Mouse (Mus musculus) natural killer cell, adult 2 months (primary cell): ENCODE results near the gene Ralgps1.

Experiments used
- DNase-seq, 2 experiments: peaks; one replicate each; pipeline ENCODE4 v3.0.0; 2022; ENCODE audit warnings: low spot score in 2 of 2

Ralgps1 gene

DNA sequence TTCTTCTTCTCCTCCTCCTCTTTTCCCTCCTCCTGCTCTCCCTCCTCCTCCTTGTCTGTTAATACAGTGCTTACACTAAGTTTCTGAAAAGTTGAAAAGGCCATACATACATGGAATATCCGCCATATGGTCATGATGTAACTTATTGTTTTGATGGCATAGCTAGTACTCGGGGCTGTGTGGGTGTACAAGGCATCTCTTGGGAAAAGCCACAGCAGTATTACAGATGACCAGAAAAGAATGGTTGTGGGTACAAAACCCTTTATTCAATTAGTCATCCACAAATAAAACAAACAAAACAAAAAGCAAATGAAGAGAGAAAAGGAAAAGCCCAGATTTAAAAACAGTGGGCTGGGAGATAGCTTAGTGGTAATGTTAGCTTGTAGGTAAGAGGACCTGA, 90.8 kb downstream of the Ralgps1 start:
- no peak for DNase-seq

DNA sequence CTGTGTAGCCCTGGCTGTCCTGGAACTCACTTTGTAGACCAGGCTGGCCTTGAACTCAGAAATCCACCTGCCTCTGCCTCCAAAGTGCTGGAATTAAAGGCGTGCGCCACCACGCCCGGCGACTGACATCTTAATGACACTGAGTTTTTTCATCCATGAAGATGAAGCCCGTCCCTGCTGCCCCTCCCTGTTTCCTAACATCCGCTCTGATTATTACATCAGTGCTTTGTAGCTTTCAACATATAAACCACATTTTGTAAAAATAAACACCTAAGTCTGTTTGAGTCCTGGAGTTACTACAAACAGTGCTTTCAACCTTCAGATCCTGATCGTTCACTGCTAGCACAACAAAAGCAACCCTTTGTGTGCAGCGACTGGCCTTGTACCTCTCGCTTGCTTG, 91.5 kb downstream of the Ralgps1 start:
- no peak for DNase-seq

DNA sequence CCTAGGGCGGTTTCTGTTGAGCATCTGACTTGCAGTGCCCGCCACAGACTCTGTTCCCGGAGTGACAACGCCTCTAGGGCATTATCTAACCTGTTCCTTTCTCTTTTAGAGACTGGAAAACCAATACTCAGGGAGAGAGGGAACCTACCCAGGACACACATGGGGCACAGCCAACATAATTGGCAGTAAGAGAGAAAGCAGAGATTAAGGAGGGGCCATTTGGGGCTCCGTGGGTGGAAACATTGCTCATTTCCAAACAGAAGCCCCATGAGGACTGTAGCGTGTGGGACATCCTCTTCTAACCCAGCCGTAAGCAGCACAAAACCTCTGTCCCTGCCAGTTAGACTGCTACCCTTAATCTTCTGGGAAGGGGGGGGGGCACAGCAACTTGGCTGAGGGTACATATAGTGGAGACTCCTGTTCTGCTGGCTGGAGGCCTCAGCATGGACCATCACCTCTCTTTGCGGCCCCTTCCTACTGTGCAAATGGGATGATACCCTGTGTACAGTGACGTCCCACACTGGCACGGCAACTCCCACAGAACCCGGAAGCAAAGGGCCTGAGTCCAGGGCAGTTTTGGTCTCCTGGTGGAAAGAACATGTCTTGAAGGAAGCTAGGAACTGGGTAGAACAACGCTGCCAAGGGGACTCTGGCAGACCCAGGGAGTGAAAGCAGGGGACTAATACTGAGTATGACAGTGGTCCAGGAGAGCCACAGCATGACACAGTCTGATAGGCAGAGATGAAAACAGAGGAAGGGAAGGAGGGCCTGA, 96.4 kb downstream of the Ralgps1 start:
- no peak for DNase-seq

DNA sequence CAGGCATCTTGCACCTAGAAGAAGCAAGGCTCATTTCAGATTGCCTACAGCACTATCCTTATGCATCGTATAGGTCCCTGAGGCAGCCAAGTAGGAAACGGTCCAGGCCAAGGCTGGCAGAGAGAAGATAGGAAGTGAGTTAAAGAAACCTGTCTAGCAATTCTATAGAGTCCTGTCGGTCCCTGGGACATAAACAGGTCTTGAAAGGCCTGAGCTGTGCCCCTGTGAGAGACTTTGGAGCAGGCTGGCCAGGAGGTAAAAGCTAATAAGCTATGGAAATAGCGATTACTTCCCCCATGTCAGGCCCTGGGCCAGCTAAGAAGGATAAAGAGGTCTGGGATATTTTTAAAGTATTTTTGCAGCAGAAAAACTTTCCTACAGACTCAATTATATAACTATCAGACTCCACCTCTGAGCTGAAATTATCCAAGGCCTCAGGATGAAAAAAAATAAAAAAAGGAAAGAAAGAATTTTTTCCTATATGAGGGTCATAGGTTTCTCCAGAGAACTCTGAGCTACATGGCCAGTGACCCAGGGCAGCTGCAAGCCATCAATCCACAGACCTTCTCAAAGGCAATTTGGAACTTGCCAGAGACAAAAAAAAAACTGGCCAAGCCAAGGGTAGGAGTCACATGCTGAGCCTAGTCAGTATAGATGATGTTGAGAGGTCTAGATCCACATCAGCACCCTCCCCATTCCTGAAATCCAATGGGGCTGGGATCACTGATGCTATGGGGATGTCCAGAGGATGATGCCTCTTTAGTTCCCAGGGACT, 98.4 kb downstream of the Ralgps1 start:
- no peak for DNase-seq

DNA sequence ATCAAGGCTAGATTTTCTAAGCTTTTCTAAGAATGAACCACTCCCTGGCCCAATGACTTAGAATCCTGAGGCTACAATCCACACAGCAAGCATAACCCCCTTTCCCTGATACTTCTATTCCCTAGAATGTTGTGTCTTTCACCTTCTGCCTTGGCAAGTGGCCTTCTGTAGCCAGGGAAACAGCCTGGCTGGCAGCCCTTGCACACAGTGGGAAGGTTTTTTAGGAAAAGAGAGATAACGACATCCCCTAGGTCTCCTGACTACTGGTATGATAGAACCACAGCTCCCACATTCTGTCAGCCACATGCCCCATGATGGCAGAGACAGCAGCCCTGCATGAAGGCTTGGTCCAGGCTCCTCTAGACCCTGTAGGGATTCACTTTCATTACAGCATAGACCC, 99.8 kb downstream of the Ralgps1 start:
- no peak for DNase-seq

DNA sequence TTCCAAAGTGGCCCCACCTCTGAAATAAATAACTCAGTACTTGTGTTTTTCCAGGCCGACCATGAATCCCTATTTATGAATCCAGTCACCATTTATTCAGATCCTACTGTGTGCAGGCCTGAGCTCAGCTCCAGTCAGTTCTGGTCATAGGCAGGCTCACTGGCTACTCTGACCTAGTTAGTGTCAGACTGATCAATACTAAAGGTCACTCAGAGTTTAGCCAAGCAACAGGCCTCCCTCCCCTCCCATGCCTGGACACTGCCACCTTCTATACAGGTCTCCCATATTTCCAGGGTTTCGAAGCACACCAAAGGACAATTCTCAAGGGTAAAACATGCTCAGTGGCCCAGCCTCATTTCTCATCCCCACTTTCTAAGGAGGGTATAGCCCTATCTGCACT, 100.7 kb downstream of the Ralgps1 start:
- no peak for DNase-seq

DNA sequence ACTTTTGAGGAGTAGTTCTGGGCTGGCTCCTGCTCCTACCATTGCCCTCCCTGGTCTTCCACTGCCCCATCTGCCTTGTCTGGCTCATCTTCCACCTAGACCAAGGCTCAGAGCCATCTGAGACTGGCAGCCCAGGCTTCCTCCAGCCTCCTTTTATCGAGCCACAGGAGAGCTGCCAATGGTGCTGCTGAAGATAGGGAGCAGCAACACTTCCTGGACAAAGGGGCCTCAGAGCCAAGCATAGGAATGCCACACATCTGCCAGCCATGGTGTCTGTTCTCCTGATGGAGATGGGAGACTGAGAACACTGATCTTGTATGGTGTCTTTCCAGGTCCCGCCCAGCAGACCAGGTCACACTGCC, 102.2 kb downstream of the Ralgps1 start:
- no peak for DNase-seq

DNA sequence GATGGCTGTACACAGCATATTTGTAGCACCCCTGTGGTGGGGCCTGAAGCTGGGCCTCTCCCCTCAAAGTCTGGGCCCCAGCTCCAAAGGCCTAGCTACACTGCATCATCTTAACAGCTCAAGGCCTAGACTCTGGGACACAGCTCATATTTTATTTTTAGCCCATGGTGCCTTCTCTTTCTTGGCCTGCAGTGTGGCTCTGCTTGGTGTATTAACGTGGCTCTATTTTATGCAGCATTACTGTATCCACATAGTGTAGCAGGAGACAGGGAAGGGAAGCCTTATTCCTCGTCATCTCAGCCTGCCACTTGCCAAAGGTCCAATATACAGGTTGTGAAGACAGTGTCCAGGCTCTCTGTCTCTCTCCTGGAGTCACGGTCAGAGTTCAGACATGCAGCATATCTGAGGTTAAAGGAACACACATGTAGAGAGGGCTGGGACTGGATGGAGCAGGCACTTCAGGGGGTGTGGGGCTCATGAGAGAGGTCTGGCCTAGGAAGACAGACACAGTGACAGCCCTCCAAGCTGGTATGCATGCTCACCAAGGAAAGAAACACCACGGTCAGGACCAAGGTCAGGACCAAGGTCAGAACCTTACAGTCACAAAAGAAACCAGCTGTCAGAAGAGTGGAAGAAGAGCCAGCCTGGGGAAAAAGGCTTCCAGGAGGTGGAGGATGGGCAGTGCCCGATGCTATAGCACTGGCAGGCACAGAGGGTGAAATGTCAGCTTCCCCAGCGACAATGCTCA, 102.7 kb downstream of the Ralgps1 start:
- DNase-seq, result no peak

DNA sequence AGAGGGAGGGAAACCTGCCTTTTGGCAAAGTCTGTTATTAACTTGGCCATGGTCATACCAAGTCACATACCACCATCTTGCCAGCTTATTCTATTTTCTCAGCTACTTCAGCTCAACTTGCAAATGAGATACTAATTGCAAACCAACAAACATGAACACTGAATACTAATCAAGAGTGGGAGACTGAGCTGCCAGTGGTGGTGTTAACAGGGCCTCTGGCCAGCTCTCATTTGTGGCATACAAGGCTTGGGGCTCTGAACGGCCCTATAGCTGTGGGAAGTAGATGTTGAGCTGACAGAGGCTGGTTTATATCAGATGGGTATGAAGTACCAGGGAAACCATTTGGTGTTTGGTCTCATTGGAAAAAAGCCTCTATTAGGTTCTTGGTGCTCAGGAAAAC, 104.2 kb downstream of the Ralgps1 start:
- no peak for DNase-seq

DNA sequence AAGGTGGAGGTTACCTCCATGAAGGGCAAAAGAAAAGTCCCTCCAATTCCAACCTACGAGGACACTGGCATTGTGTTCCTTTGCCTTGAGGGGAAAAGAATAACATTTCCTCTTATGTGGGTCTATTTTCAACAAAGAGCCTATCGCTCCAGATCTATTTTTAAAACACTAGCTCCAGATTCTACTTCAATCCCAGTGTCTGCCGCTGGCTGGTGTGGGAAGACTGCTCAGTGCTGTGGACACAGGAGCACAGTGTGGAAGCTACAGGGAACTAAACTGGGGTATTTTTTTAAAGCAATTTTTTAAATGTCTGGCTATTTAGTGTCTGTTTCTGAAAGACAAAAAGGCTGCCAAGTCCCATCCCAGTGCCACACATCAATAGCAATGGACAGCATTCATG, 105.5 kb downstream of the Ralgps1 start:
- DNase-seq, result no peak

DNA sequence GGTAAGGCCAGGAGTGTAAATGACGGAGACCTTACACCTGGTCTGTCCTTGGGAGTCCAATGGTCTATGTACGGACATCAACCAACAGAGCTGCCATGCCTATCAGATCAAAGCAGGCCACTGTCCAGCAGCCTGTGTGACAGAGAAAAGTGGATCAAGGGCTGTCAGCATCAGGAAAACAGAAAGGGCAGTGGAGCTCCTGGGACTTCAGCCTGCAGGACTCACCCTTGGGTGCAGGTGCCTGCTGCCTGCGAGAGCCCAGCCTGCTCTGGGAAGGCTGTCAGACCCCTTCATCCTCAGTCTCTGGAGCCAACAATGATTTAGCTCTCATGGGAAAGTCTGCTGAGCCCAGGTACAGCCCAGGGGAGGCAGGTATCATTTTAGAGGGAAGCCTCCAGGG, 109.8 kb downstream of the Ralgps1 start:
- no peak for DNase-seq

DNA sequence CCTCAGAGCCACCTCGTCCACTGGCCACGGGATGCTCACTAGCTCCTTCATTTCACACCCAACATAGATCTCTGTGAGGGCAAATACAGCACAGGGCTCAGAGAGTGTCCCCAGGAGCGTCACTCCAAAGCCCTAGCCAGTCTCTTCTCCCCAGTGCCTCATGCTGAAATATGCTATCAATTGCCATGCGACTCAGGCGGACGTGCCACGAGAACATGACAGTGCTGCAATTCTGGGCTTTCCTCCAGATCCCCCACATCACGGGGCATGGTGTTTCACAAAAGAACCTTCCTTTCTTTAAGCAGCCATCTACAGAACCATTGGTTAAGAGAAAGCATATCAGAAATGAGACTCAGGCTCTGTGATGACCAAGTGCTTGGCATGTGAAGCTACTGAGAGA, 110.5 kb downstream of the Ralgps1 start:
- DNase-seq, result no peak

DNA sequence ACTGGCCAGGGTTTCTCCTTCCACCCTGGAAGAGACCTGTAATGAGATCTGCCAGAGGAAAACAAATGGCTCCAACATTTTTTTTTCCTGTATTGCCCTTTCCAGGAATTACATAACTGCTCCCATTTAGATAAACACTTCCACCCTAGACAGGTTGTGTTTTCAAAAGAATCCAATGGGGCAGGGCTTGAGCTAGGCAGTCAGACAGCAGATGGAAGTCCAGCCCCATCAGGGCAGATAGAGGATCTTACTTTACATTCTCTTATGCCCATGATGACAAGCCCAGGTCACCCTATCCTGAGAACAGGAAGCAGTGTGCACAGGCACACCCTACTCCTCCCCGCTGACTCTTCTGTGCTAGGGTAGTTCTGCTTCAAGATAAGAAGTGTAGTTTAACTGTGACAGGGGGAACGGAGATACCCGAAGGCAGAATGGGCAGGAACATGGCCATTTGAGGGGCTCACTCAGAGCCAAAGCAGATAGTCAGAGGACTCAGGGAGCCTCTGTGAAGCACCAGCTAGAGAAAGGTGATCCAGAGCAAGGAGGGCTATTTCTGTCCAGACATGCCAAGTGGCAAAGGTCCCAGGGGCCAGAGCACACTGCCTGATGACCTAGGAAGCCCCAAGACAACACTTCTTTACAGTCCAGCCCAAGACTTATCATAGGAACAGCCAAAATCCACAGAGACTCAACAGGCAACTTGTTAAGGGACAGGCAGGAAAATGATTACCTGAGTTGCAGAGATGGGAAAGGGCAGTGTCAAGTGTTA, 114.3 kb downstream of the Ralgps1 start:
- no peak for DNase-seq

DNA sequence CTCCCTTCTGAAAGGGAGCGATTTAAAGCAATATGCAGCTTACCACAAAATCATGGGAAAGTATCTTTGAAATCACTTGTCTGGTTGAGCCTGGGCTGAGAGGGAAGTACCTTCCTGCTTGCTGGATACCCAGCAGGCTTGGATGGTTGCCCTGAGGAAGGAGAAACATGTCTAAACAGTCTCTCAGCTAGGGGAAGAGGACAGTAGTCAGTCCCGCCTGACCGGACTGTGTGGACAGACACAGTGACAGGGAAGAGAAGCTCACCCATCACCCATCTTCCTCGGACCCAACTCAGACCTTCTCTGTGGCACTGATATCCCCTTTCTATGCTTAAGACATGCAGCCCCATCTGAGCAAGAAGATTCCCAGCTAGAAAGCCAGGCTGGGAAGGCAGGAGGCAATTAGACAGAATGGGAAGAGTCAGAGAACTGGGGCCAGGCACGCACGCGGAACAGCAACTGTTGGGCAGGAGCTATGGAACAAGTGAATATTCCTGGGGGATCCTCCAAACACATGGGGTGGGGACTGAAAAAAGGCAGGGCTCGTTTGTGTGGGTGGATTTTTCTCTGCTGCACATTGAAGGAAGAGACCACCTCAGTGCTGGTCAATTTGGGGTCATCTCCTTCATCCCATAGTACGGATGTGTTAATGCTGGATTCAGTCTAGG, 116.8 kb downstream of the Ralgps1 start:
- no peak for DNase-seq

DNA sequence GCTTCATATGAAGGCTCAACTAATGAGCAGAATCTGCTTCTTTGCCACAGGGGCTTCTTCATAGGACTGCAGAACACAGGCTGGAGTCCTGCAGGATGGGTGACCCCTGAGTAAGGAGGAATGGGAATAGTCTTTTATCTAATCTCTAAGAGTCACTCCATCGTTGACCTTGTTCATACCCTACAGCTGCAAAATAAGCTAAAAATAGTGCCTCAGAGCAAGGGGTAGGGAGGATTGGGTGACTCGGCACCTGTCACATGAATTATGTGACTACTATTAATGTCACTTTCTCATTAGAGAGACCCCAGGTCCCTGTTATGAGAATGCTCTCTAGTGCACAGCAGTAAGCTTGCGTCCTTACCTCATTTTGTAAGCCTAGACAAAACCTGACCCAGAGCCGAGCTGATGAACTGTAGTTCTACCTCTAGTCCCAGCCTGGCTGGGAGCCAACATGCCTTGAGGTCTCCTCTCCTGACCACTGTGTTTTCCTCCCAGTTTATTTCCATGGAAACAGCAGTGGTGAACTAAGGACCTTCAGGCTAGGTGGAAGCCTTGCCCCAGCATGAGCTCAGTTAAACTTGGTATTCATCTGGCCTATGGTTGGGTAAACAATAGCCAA, 117.6 kb downstream of the Ralgps1 start:
- DNase-seq, result no peak

DNA sequence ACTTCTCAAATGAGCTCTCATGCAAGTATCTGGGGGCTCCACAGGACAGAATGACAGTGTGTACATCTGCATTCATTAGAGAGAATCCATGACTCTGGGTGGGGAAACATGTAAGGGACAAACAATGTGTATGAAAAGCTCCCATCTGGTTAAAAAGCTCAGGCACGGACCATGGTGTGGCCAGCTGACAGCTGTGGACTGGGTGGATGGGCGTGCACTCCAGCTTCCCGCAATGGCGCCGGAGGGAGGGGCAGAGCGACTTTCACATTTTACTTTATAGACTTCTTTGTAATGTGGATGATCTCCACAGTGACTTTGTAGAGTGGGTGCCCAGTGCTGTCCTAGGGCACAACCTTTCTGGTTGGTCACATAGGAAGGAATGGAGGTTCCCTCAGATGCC, 118.5 kb downstream of the Ralgps1 start:
- DNase-seq, result no peak

DNA sequence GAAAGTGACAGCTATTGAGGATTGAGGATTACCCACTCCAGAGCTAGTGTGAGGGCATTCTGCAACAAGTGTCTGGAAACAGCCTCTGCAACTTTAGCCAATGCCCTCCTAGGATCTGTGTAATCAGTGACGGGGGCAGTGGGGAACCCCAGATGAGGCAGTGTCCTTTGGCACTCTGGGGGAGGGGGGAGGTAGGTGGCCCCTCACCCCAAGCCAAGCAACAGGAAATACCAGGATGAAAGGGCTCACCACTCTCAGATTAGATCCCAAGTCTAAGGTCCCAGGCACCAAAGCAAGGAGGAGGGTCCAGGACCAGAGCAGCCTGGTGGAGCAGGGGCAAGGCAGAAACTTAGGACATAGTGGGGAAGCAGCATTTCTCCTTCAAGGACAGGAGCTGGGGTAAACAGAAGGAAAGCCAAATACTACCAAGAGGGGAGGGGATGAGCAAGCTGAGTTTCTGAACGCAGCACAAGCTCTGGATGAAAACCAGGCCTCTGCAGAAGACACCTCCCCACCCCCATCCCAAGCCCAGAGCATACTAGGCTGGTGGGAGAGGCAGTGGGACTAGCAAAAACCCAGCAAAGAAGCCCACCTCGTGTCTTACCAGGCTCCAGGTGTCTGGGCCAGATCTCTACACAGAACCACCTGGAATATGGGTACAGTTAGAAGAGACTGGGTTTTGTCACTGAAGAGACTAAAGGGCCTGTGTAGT, 121.2 kb downstream of the Ralgps1 start:
- DNase-seq, result no peak

DNA sequence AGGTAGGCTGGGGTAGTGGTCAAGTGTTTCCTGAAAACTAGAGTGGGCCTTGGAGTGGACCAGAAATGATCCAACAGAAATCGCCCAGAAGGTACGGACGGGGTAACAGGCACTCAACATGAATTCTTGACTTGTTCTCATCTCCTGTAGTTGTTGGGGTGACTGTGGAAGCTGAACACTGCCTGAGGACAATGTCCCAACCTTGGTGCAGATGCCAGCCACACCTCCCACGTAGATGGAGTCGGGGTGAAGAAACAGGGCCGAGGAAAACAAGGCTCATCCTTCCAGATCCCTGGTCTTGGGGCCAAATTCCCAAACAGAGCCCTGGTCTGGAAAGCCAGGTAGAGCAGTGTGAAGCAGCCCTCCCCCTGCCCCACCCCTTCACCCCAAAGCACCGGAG, 122.7 kb downstream of the Ralgps1 start:
- DNase-seq, result no peak

DNA sequence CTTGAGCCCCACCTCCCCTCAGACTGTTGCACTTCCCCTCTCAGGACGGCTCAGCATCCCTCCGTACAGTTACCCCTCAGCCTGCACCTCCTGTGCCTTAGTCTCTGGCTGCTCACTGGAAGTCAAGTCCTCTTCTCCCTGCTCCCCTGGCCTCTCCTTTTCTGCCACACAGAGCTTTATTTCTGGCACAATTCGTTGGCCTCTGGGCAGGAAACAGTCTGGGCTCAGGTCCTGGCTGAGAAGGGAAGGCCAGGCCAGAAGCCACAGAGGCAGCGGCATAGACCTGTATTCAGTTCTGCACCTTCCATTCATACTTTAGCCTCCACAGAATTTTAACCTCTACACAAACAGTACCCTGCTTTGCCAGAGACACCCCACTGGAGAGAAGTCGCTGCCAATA, 124.4 kb downstream of the Ralgps1 start:
- DNase-seq, result no peak

DNA sequence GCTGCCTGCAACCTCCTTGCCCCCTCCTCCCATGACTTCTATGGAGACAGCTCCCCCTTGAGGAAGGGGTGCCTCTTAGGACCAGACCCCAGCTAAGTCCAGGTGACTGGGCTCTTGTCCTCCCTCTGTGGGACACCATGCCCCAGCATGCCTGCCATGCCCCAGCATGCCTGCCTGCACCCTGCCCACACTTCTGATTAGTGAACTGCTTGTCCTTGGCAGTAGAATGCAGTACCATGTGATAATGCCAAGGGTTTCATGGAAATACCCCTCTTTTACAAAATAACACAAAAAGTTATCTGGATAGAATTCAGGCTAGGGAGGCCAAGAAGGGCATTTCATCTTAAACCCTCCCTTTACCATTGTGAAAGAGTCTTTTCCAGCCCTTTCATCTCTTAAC, 125.9 kb downstream of the Ralgps1 start:
- no peak for DNase-seq
